Mouse (Mus musculus) kidney, embryonic 16.5 days (tissue): Measurements from ENCODE around the gene Prrg4. TPM values are rescaled to one million over a fixed set of nuclear protein-coding genes. Genes with fewer than 3 reads are reported as not detected.
"Not testable (repeated sequence)": the region's sequence is repeated elsewhere in the genome, so short reads cannot be mapped to it uniquely, and the experiment has no call there.

Experiments used
- ATAC-seq: fragments of 200-750 bp; cut with Nextera tagmentation; 2 replicates; pipeline ENCODE4 v1.8.0; 2017; ENCODE audit warnings: moderate TSS enrichment; ENCODE audit not compliant: low FRiP score, low TSS enrichment
- H3K27ac ChIP-seq: fragments of 300-500 bp; sonication (generic); 2 replicates; pipeline ENCODE4 v1.5.1; 2014; ENCODE audit warnings: low read length
- H3K27me3 ChIP-seq: fragments of 300-500 bp; sonication (generic); 2 replicates; pipeline ENCODE4 v1.6.1; 2014; ENCODE audit warnings: low read length, control low read depth, mixed read lengths; ENCODE audit not compliant: insufficient read depth
- H3K36me3 ChIP-seq: fragments of 300-500 bp; sonication (generic); 2 replicates; pipeline ENCODE4 v1.6.1; 2014; ENCODE audit warnings: low read length, control low read depth, mixed read lengths; ENCODE audit not compliant: insufficient read depth
- H3K4me1 ChIP-seq: fragments of 300-500 bp; sonication (generic); 2 replicates; pipeline ENCODE4 v1.6.1; 2014; ENCODE audit warnings: low read length, control low read depth, mixed read lengths; ENCODE audit not compliant: insufficient read depth
- H3K4me2 ChIP-seq: fragments of 300-500 bp; sonication (generic); replicated peaks from 2 replicates; pipeline ENCODE4 v1.6.1; 2014; ENCODE audit warnings: low read depth, low read length
- H3K4me3 ChIP-seq: fragments of 300-500 bp; sonication (generic); 2 replicates; pipeline ENCODE4 v1.5.1; 2014; ENCODE audit warnings: mild to moderate bottlenecking, low read length
- H3K9ac ChIP-seq: fragments of 300-500 bp; sonication (generic); replicated peaks from 2 replicates; pipeline ENCODE4 v1.6.1; 2014; ENCODE audit warnings: low read length
- H3K9me3 ChIP-seq: fragments of 300-500 bp; sonication (generic); 2 replicates; pipeline ENCODE4 v1.6.1; 2016; ENCODE audit warnings: low read length, control low read depth
- WGBS: fragments of 180-500 bp; shearing (Covaris S2); extraction: QIAGEN DNeasy Blood & Tissue Kit; methylation state at CpG from one replicate; pipeline ENCODE4 v1.1.7; 2014; 5-methylcytosine and 5-hydroxymethylcytosine counted together
- polyA plus RNA-seq: library from polyadenylated mRNA; unstranded; fragments of >200 nt; fragmentation: Nextera tagmentation; extraction: Ambion mirVana; gene quantifications from 2 replicates; pipeline ENCODE4 v1.2.1, GENCODE M21; 2015

Prrg4 gene
- polyA plus RNA-seq, 1 experiment from 2014 or later = 2.5 TPM

DNA sequence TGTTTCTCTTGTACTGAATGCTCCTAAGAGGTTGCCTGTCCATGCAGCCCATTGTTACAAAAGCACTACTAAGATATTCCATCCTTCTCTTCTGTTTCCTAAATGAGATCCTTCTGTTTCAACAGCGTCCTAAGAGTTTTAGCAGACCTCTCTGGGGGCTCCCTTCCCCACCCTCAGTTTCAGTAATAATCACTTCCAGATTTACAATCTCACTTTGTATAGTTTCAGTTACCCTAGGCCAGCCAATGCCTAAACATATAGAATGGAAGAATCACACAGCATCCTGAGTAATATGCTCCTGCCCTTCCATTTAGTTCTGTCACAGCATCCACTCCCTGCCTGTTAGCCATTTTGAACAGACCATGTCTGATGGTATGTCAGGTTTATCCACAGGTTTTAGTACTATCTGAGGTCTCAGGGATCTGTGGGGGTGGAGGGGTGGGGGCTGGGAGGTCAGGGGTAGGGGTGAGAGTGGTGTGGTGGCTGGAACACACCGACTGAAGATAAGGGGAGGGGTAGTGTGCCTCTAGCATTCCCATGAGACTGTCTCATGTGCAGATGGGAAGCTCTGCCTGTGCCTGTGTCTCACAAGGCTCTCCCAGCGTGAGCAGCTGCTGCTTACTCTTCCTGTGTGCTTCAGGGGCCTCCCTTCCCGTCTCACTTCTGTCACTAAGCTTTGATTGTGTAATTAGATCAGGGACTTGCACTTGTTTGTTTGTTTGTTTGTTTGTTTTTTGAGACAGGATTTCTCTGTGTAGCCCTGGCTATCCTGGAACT lies 2.9 kb downstream of the Prrg4 start:
- Histone ChIP-seq H3K4me2 (no peak overlapping the region), H3K9ac (no peak overlapping the region), H3K27ac (no peak overlapping the region), H3K9me3 (no peaks in the 10 kb centered on the region), H3K4me3 (no peak overlapping the region), H3K4me1 (peaks cover 5% of the 10 kb centered on the region), H3K36me3 (no peaks in the 10 kb centered on the region), H3K27me3 (peaks cover 4% of the 10 kb centered on the region)
- ATAC-seq = no peak
- WGBS = 54% methylated on average over 4 of the region's 4 CpGs

DNA sequence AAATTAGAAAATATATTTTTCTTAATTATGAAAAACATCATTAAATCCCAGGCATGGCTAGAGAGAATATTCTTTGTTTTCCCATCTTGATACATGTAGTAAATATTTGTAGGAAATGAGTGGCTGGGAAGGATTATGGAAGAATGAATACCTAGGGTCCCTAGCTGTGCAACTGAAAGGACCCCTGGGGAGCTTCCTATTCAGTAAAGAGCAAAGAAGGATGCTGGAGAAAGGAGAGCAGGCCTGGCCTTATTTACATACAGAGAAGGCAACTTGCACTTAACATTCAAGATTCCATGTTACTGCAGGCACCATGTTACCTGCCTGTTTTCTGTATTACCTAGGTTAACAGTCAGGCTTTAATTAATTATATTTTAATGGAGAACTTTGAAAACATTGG lies 7.1 kb downstream of the Prrg4 start:
- no peak for ATAC-seq
- Histone ChIP-seq H3K9me3 (no peaks in the 10 kb centered on the region), H3K27ac (no peak overlapping the region), H3K27me3 (no peaks in the 10 kb centered on the region), H3K36me3 (peaks cover 4% of the 10 kb centered on the region; the same call in 1 of the 2 replicates), H3K9ac (no peak overlapping the region), H3K4me2 (no peak overlapping the region), H3K4me3 (no peak overlapping the region), H3K4me1 (no peaks in the 10 kb centered on the region)

DNA sequence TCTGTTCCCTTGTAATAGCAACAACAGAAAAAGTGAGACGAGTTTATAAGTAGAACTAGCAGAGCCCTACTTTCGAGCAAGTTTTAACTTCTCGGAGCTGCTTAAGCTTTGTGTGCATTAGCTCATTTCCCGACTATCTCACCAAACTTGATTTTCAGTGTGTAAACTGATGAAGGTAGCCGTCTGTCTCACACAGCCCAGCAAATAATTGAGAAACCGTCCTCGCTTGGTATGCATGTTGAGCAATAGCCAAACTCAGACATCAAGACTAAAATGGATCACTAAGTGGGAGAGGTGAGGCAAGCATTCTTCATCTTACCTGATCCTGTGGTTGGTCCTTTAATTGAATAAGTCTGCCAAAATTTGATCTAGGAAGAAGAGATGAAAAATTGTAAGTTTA lies 7.9 kb downstream of the Prrg4 start:
- H3K9ac ChIP-seq = no peak overlapping the region
- no peaks in the 10 kb centered on the region for H3K9me3 ChIP-seq
- H3K27me3 ChIP-seq = no peaks in the 10 kb centered on the region
- no peak overlapping the region for H3K4me2 ChIP-seq
- peaks cover 4% of the 10 kb centered on the region; the same call in 1 of the 2 replicates for H3K36me3 ChIP-seq
- no peak for ATAC-seq
- no peaks in the 10 kb centered on the region for H3K4me1 ChIP-seq
- H3K4me3 ChIP-seq = no peak overlapping the region
- H3K27ac ChIP-seq = no peak overlapping the region
- 86% methylated on average over 7 of the region's 7 CpGs for WGBS

DNA sequence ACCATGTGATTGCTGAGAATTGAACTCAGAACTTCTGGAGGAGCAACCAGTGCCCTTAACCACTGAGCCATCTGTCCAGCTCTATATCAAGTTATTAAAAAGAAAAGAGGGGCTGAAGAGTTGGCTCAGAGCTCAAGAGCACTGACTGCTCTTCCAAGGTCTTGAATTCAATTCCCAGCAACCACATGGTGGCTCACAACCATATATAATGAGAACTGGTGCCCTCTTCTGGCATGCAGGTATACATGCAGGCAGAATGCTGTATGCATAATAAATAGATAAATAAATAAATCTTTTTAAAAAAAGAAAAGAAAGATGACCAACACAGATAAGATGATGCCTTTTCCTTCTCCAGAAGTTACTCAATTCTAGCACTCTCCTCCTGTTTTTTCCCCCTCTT lies 8.7 kb downstream of the Prrg4 start:
- Histone ChIP-seq H3K9ac (no peak overlapping the region), H3K4me3 (no peak overlapping the region), H3K9me3 (no peaks in the 10 kb centered on the region), H3K4me1 (no peaks in the 10 kb centered on the region), H3K27ac (no peak overlapping the region), H3K4me2 (no peak overlapping the region), H3K36me3 (peaks cover 4% of the 10 kb centered on the region; the same call in 1 of the 2 replicates), H3K27me3 (no peaks in the 10 kb centered on the region)
- no peak for ATAC-seq

DNA sequence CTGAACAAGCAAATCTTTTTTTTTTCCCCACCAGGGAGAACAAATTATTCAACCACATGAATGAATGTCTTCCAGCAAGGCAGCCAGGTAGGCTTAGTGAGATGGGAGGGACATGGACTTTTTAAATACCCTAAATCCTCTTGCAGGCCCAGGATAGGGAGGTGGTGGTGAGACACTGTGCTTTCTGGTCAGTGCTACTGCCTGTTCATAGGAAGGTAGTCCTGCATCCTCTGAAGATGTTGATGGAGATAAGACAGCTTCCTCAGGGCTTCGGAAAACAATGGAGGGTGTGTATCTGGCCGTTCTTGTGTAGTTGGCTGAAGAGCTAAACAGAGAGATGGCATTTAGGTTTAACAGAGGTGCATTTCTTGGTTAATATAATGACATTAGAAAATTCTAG lies 17.2 kb downstream of the Prrg4 start:
- 72% methylated on average over 2 of the region's 2 CpGs for WGBS

DNA sequence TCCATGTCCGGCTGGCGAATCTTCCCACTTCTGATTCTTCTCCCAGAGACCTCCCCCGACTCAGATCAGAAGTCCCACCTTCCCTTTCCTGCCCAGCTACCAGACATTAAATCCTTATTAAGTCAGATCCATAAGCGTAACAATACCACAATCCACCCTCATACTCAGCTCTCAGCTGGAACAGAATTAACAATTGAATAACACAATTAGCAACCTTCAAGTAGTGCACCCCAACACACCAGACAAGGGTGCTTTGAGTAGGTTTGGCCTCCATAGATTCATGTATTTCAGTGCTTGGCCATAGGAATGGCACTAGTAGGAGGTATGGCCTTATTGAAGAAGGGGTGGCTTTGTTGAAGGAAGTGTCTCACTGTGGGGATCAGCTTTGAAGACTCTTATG lies 23.5 kb downstream of the Prrg4 start:
- H3K27me3 ChIP-seq = no peaks in the 10 kb centered on the region
- H3K9ac ChIP-seq = no peak overlapping the region
- no peaks in the 10 kb centered on the region for H3K9me3 ChIP-seq
- H3K4me3 ChIP-seq = no peak overlapping the region
- H3K36me3 ChIP-seq = no peaks in the 10 kb centered on the region
- no peaks in the 10 kb centered on the region for H3K4me1 ChIP-seq
- no peak overlapping the region for H3K4me2 ChIP-seq
- no peak overlapping the region for H3K27ac ChIP-seq
- ATAC-seq = no peak
- 92% methylated on average over 4 of the region's 4 CpGs for WGBS

More for the DNA sequence above, 17.2 kb downstream of the Prrg4 start:
- Histone ChIP-seq H3K36me3 (no peaks in the 10 kb centered on the region), H3K27me3 (no peaks in the 10 kb centered on the region), H3K4me3 (no peak overlapping the region), H3K4me2 (no peak overlapping the region), H3K27ac (no peak overlapping the region), H3K4me1 (no peaks in the 10 kb centered on the region), H3K9me3 (no peaks in the 10 kb centered on the region), H3K9ac (no peak overlapping the region)
- no peak for ATAC-seq

DNA sequence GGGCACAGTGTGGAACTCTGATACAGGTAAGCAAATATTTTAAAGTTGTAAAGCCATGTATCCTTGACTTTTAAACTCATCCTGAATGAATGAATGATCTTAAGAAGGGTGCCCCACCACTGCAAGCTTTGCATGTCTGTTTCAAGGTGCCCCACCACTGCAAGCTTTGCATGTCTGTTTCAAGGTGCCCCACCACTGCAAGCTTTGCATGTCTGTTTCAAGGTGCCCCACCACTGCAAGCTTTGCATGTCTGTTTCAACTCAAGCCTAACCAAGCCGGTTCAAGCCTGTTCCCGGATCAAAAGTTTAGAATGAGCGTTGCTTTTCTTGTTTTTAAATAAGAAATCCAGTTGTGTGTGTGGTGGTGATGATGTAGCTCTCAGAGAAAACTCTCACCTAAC lies 30.9 kb downstream of the Prrg4 start:
- WGBS = 86% methylated on average over 3 of the region's 3 CpGs
- ATAC-seq, H3K9me3 ChIP-seq, H3K4me3 ChIP-seq, H3K9ac ChIP-seq, H3K27me3 ChIP-seq, H3K36me3 ChIP-seq, H3K27ac ChIP-seq: not testable (repeated sequence)
- Histone ChIP-seq H3K4me1 (peaks cover 11% of the 10 kb centered on the region; the same call in 1 of the 2 replicates), H3K4me2 (peak overlapping the region; percentile 12; the same call in 1 of the 2 replicates)

DNA sequence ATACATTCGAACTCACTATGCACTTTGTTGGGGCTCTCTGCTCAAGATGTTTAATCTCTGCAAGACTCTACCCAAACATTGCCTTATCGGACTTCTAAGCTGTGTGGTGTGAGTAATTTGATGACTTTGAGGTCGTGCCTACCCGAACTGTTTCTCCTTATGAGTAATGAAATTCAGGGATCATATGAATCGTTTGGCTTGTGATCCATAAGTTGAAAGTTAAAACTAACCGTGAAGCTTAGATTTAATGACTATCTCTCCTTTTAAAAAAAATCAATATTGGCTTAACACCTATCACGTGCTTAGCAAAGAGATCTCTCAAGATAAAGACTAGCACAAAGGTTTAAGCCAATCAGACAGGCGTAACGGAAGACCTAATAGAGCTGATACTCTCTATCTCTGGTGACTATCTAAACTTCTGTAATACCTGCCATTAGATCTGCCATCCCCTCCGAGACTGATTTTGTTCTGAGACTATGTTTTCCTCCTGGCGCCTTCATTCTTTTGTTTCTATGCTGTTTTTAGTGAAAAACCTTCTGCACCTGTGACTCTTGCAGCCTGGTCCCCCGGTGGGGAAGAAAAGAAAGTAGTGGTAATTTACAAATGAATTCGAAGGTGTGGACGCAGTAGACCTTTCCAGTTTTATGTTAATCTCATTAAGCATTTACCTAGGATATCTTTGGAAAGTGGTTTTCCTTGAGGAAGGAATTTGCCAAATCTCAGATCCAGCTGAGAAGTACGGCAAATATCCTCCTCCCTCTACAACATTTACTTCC lies 31.9 kb downstream of the Prrg4 start:
- Histone ChIP-seq H3K4me3 (peak overlapping the region; percentile 98), H3K36me3 (no peaks in the 10 kb centered on the region), H3K27me3 (no peaks in the 10 kb centered on the region), H3K4me2 (peak overlapping the region; percentile 90), H3K4me1 (peaks cover 15% of the 10 kb centered on the region; the same call in 1 of the 2 replicates), H3K9ac (peak overlapping the region; percentile 100), H3K27ac (peak overlapping the region; percentile 99), H3K9me3 (no peaks in the 10 kb centered on the region)
- no peak for ATAC-seq
- 1% methylated on average over 15 of the region's 15 CpGs for WGBS

DNA sequence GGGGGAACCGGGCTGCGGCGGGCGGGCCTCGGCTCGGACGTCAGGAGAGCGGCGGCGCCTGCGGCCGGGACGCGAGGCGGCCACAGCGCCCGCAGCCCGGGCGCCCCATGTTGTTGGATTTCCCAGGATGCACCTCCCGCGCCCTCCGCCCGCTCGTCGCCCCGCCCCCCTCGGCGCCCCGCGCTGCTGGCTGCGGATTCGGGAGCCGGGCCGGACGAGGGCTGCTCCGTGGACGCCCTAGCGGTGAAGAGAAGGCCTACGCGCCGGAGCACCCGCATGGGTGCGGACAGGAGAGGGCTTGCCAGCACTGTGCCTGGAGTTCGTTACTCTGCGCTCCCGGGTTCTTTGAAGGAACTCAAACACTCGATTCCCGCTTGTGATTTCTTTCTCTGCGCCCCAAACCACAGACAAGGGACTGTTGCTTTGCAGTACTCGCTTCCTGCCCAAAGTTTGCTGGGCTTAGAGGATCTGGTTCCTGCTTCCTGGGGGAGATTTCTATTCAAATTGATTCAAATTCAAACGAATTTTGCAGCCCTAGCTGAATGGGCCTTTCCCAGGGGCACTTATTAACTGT lies 32.7 kb downstream of the Prrg4 start:
- peak; percentile 95 for ATAC-seq
- Histone ChIP-seq H3K27ac (peak overlapping the region; percentile 99), H3K27me3 (no peaks in the 10 kb centered on the region), H3K4me2 (peak overlapping the region; percentile 90), H3K4me3 (peak overlapping the region; percentile 98), H3K9me3 (no peaks in the 10 kb centered on the region), H3K9ac (peak overlapping the region; percentile 100), H3K36me3 (no peaks in the 10 kb centered on the region), H3K4me1 (peaks cover 15% of the 10 kb centered on the region; the same call in 1 of the 2 replicates)
- under 1% methylated on average over 38 of the region's 51 CpGs for WGBS
